Mouse (Mus musculus) testis, adult 2 months (tissue): ENCODE measurements around the gene Ccdc47.

Experiments
- CTCF ChIP-seq: fragments of 200-500 bp; IDR thresholded peaks from 2 replicates; pipeline ENCODE4 v1.5.1; 2012; ENCODE audit warnings: low read depth, mild to moderate bottlenecking, inconsistent platforms, low read length, moderate library complexity; ENCODE audit not compliant: control insufficient read depth, insufficient read depth, insufficient replicate concordance
- POLR2A ChIP-seq: fragments of 200-500 bp; IDR thresholded peaks from 2 replicates; pipeline ENCODE4 v1.6.1; 2012; ENCODE audit warnings: low read depth, mild to moderate bottlenecking, inconsistent platforms, low read length, moderate library complexity; ENCODE audit not compliant: control insufficient read depth

DNA sequence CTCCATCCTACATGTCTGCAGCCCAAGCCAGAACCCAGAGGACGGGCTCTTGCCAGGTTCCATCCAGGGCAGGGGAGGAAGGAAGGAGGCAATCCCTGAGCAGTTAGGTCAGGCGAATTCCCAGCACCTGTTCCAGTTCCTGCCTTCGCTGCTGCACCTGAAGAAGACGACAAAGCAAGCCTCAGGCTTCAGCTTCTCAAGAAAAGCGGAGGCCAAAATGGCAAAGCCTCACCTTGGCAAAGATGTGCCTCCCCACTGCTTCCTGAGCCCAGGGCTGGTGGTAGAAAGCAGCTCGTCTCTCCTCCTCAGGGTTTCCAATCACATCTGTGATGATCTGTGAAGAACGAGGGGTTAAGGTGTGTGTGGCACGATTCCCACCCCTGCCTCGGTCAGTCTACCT, 47.8 kb upstream of the Ccdc47 start:
- no peak for TF ChIP-seq POLR2A
- no peak for TF ChIP-seq CTCF
